Mouse (Mus musculus): ENCODE data around the gene Chchd3.

GRCm38 (mm10) chr6:33055663-33056062, 4.4 kb downstream of the Chchd3 start:
- TF ChIP-seq CHD2 (IDR thresholded peaks at IDR 0.05; ENCODE audit: low read depth, low read length): no peak
- no peak for TF ChIP-seq ZC3H11A (IDR thresholded peaks at IDR 0.05; ENCODE audit: borderline replicate concordance, low read depth, low read length)
- no peak for TF ChIP-seq HCFC1 (IDR thresholded peaks at IDR 0.05; ENCODE audit: borderline replicate concordance, insufficient read depth, low read length)
- no peak for TF ChIP-seq MAFK (IDR thresholded peaks at IDR 0.05; ENCODE audit: insufficient read depth, low read depth, low read length)
